Mouse (Mus musculus) forebrain, postnatal 0 days (tissue): ENCODE measurements at regions not wholly inside any gene's neighbourhood (a gene's known extent, or its start where the extent isn't known, plus 50 kb on each side); places are given as distances from the start of the nearest gene placed in this dataset.

ENCODE experiments used
- ATAC-seq: fragments of 200-750 bp; cut with Nextera tagmentation; 2 replicates; pipeline ENCODE4 v1.8.0; 2017; ENCODE audit warnings: mild to moderate bottlenecking, moderate library complexity
- DNase-seq: peaks from one replicate; pipeline ENCODE4 v3.0.0-alpha.2; 2015
- H3K27ac ChIP-seq: fragments of 300-500 bp; sonication (generic); 2 replicates; pipeline ENCODE4 v1.5.1; 2014; ENCODE audit warnings: low read depth, mild to moderate bottlenecking, antibody characterized with exemption, low read length, moderate library complexity, mixed read lengths
- H3K27me3 ChIP-seq: fragments of 300-500 bp; sonication (generic); 2 replicates; pipeline ENCODE4 v1.6.1; 2014; ENCODE audit warnings: mild to moderate bottlenecking, low read length, mixed read lengths; ENCODE audit not compliant: insufficient read depth
- H3K36me3 ChIP-seq: fragments of 300-500 bp; sonication (generic); 2 replicates; pipeline ENCODE4 v1.6.1; 2014; ENCODE audit warnings: mild to moderate bottlenecking, moderate library complexity; ENCODE audit not compliant: insufficient read depth
- H3K4me1 ChIP-seq: fragments of 300-500 bp; sonication (generic); 2 replicates; pipeline ENCODE4 v1.6.1; 2014; ENCODE audit warnings: antibody characterized with exemption; ENCODE audit not compliant: insufficient read depth
- H3K4me2 ChIP-seq: fragments of 300-500 bp; sonication (generic); 2 replicates; pipeline ENCODE4 v1.6.1; 2014; ENCODE audit warnings: low read depth, mild to moderate bottlenecking, moderate library complexity
- H3K4me3 ChIP-seq: fragments of 300-500 bp; sonication (generic); 2 replicates; pipeline ENCODE4 v1.5.1; 2014; ENCODE audit warnings: low read depth, low read length, mixed read lengths
- H3K9ac ChIP-seq: fragments of 300-500 bp; sonication (generic); 2 replicates; pipeline ENCODE4 v1.6.1; 2014; ENCODE audit warnings: mild to moderate bottlenecking
- H3K9me3 ChIP-seq: fragments of 300-500 bp; sonication (generic); 2 replicates; pipeline ENCODE4 v1.6.1; 2016; ENCODE audit warnings: low read length
- CTCF ChIP-seq: sonication (generic); IDR thresholded peaks from 2 replicates; pipeline ENCODE4 v1.5.1; 2016; ENCODE audit warnings: antibody characterized with exemption, control low read depth, low read depth
- WGBS: fragments of 180-500 bp; shearing (Covaris S2); extraction: QIAGEN DNeasy Blood & Tissue Kit; methylation state at CpG from one replicate; pipeline ENCODE4 v1.1.7; 2014; 5-methylcytosine and 5-hydroxymethylcytosine counted together

- TF ChIP-seq CTCF = no peak; the same call in 1 of the 2 replicates
- Histone ChIP-seq H3K36me3 (no peaks in the 10 kb centered on the region), H3K9me3 (no peaks in the 10 kb centered on the region), H3K4me3 (no peak overlapping the region), H3K4me2 (peak overlapping the region; percentile 45), H3K4me1 (peaks cover 23% of the 10 kb centered on the region), H3K27ac (peak overlapping the region; percentile 96), H3K9ac (peak overlapping the region; percentile 29), H3K27me3 (no peaks in the 10 kb centered on the region)
- under 1% methylated on average over 29 of the region's 29 CpGs for WGBS
- DNase-seq (peak; percentile 94), ATAC-seq (peak; percentile 94)
Observed at GRCm38 (mm10) chr12:86823855-86824589, 60.6 kb downstream of the Irf2bpl start.

- no peak overlapping the region for H3K4me3 ChIP-seq
- DNase-seq = no peak
- ATAC-seq = no peak
Observed at GRCm38 (mm10) chr12:86823488-86823854, 61.1 kb downstream of the Irf2bpl start.

GRCm38 (mm10) chr12:86821183-86821582 is 63.4 kb downstream of the Irf2bpl start:
- DNase-seq (no peak), ATAC-seq (no peak)
- Histone ChIP-seq H3K4me1 (peaks cover 39% of the 10 kb centered on the region), H3K4me3 (no peak overlapping the region), H3K4me2 (no peak overlapping the region), H3K9me3 (no peaks in the 10 kb centered on the region), H3K9ac (no peak overlapping the region), H3K36me3 (no peaks in the 10 kb centered on the region), H3K27ac (no peak overlapping the region), H3K27me3 (no peaks in the 10 kb centered on the region)
- WGBS = 46% methylated on average over 6 of the region's 6 CpGs
- no peak for TF ChIP-seq CTCF

More at GRCm38 (mm10) chr12:86823488-86823854, 61.1 kb downstream of the Irf2bpl start:
- H3K27ac ChIP-seq = peak overlapping the region; percentile 96
- WGBS = 21% methylated on average over 4 of the region's 4 CpGs
- H3K36me3 ChIP-seq = no peaks in the 10 kb centered on the region
- H3K4me2 ChIP-seq = peak overlapping the region; percentile 45
- H3K9me3 ChIP-seq = no peaks in the 10 kb centered on the region
- H3K9ac ChIP-seq = peak overlapping the region; percentile 29
- H3K4me1 ChIP-seq = peaks cover 23% of the 10 kb centered on the region
- no peaks in the 10 kb centered on the region for H3K27me3 ChIP-seq
- no peak for TF ChIP-seq CTCF

- no peaks in the 10 kb centered on the region for H3K9me3 ChIP-seq
- peaks cover 44% of the 10 kb centered on the region for H3K4me1 ChIP-seq
- H3K36me3 ChIP-seq = no peaks in the 10 kb centered on the region
- no peak for TF ChIP-seq CTCF
- no peak overlapping the region for H3K9ac ChIP-seq
- H3K4me2 ChIP-seq = no peak overlapping the region
- 94% methylated on average over 6 of the region's 6 CpGs for WGBS
- no peak overlapping the region for H3K4me3 ChIP-seq
- H3K27me3 ChIP-seq = no peaks in the 10 kb centered on the region
- DNase-seq (no peak), ATAC-seq (no peak)
- H3K27ac ChIP-seq = no peak overlapping the region
Observed at GRCm38 (mm10) chr12:86819568-86819967, 65.0 kb downstream of the Irf2bpl start.

GRCm38 (mm10) chr12:86819163-86819562 is 65.4 kb downstream of the Irf2bpl start:
- H3K9me3 ChIP-seq = no peaks in the 10 kb centered on the region
- no peak overlapping the region for H3K27ac ChIP-seq
- ATAC-seq = no peak
- H3K27me3 ChIP-seq = no peaks in the 10 kb centered on the region
- TF ChIP-seq CTCF = no peak
- H3K36me3 ChIP-seq = no peaks in the 10 kb centered on the region
- H3K4me1 ChIP-seq = peaks cover 43% of the 10 kb centered on the region
- no peak overlapping the region for H3K4me3 ChIP-seq
- no peak for DNase-seq
- H3K9ac ChIP-seq = no peak overlapping the region
- no peak overlapping the region for H3K4me2 ChIP-seq
- 91% methylated on average over 5 of the region's 5 CpGs for WGBS

- WGBS = 27% methylated on average over 2 of the region's 2 CpGs
- Histone ChIP-seq H3K4me2 (no peak overlapping the region), H3K9ac (no peak overlapping the region), H3K27me3 (no peaks in the 10 kb centered on the region), H3K27ac (no peak overlapping the region), H3K4me1 (peaks cover 35% of the 10 kb centered on the region), H3K4me3 (no peak overlapping the region), H3K36me3 (no peaks in the 10 kb centered on the region), H3K9me3 (no peaks in the 10 kb centered on the region)
- ATAC-seq (no peak), DNase-seq (no peak)
- no peak for TF ChIP-seq CTCF
Observed at GRCm38 (mm10) chr12:86818201-86818600, 66.4 kb downstream of the Irf2bpl start.

GRCm38 (mm10) chr12:86816702-86817610 is 67.6 kb downstream of the Irf2bpl start:
- ATAC-seq (no peak), DNase-seq (no peak)
- Histone ChIP-seq H3K9ac (peak overlapping the region; percentile 23; the same call in 1 of the 2 replicates), H3K27ac (peak overlapping the region; percentile 93), H3K27me3 (no peaks in the 10 kb centered on the region), H3K36me3 (no peaks in the 10 kb centered on the region), H3K4me3 (no peak overlapping the region), H3K4me2 (0 out of 2 replicates have a peak overlapping the region, but pooled peaks have one; percentile 9), H3K9me3 (no peaks in the 10 kb centered on the region), H3K4me1 (peaks cover 35% of the 10 kb centered on the region)
- TF ChIP-seq CTCF = no peak
- 21% methylated on average over 11 of the region's 11 CpGs for WGBS
